Mouse (Mus musculus) erythroblast, embryonic 14.5 days (primary cell): ENCODE data around the gene Nup54.

Source experiments
- GATA1 ChIP-seq: IDR thresholded peaks from 2 replicates; pipeline ENCODE4 v1.6.1; 2012; ENCODE audit warnings: low read length, inconsistent platforms, mixed read lengths
- TAL1 ChIP-seq: IDR thresholded peaks from 3 replicates; pipeline ENCODE4 v1.6.1; 2012; ENCODE audit warnings: low read length, inconsistent platforms, mixed read lengths

DNA sequence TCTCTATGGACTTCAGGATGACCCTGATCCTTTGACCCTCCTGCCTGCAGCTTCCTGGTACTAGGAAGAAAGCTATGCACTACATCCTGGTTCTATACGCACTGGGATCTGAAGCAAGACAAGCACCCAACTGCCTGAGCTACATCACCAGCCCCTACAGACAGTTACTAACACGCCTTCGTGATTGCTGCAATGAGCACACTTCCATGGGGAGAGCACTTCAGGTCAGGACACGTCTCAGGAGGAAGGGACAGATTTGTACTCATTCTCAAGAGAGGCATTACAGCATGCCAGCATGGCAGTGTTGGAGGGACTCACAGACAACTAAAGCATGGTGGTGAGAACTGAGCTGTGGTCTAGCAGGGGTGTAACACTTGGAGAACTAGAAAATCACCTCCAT lies 36.5 kb upstream of the Nup54 start:
- TF ChIP-seq TAL1 = no peak
- TF ChIP-seq GATA1 = no peak
